Mouse (Mus musculus): Measurements from ENCODE around the gene Cyp2c54. TPM values are rescaled to one million over a fixed set of nuclear protein-coding genes. Genes with fewer than 3 reads are reported as not detected.
"Not testable (repeated sequence)": the region's sequence is repeated elsewhere in the genome, so short reads cannot be mapped to it uniquely, and the experiment has no call there.

Gene Cyp2c54
- total RNA-seq (2012; rRNA removed): not detected in 2 replicates

GRCm38 (mm10) chr19:40073701-40074100 is at the start of gene Cyp2c54:
Gene Cyp2c54, minus strand, starts transcription at chr19:40073827.
- Histone ChIP-seq H3K4me1 (ENCODE audit: control insufficient read depth in 2 of 2, insufficient read depth in 2 of 2, low read length in 2 of 2, poor library complexity in 1 of 2) (no peaks in the 10 kb centered on the region), H3K9me3 (ENCODE audit: control insufficient read depth, insufficient read depth, low read depth, low read length) (no peaks in the 10 kb centered on the region), H3K27ac (ENCODE audit: insufficient read depth, low read depth, low read length, poor library complexity, severe bottlenecking) (no peak within 1 kb of the TSS), H3K4me3 (ENCODE audit: insufficient read depth in 1 of 2, low read depth in 1 of 2, low read length in 2 of 2, poor library complexity in 1 of 2, severe bottlenecking in 1 of 2) (no peak within 1 kb of the TSS), H3K9ac (ENCODE audit: insufficient read depth, low read depth, low read length, poor library complexity, severe bottlenecking) (no peak within 1 kb of the TSS), H3K36me3 (ENCODE audit: control insufficient read depth, insufficient read depth, low read length, poor library complexity, severe bottlenecking) (no peaks in the 10 kb centered on the region)
- TF ChIP-seq ZNF384 (IDR thresholded peaks at IDR 0.05; ENCODE audit: low read depth, low read length) (no peak), CHD2 (IDR thresholded peaks at IDR 0.05; ENCODE audit: low read depth, low read length) (no peak), MAFK (IDR thresholded peaks at IDR 0.05; ENCODE audit: insufficient read depth, low read depth, low read length) (no peak), ZC3H11A (IDR thresholded peaks at IDR 0.05; ENCODE audit: borderline replicate concordance, low read depth, low read length) (no peak), HCFC1 (IDR thresholded peaks at IDR 0.05; ENCODE audit: borderline replicate concordance, insufficient read depth, low read length) (no peak)
- in situ Hi-C loops (cut with MboI; ENCODE audit: low sequenced_read_pairs in 2 of 2, unreplicated experiment in 2 of 2): no loop called here
- no peak for DNase-seq (ENCODE audit: low read depth, low spot score)

- H3K4me3 ChIP-seq (ENCODE audit: insufficient read depth in 1 of 2, low read depth in 1 of 2, low read length in 2 of 2, poor library complexity in 1 of 2, severe bottlenecking in 1 of 2); DNase-seq (ENCODE audit: low read depth, low spot score); in situ Hi-C loops (cut with MboI; ENCODE audit: low sequenced_read_pairs in 2 of 2, unreplicated experiment in 2 of 2); H3K9ac ChIP-seq (ENCODE audit: insufficient read depth, low read depth, low read length, poor library complexity, severe bottlenecking); H3K4me1 ChIP-seq (ENCODE audit: control insufficient read depth in 2 of 2, insufficient read depth in 2 of 2, low read length in 2 of 2, poor library complexity in 1 of 2); H3K27ac ChIP-seq (ENCODE audit: insufficient read depth, low read depth, low read length, poor library complexity, severe bottlenecking); H3K36me3 ChIP-seq (ENCODE audit: control insufficient read depth, insufficient read depth, low read length, poor library complexity, severe bottlenecking); H3K9me3 ChIP-seq (ENCODE audit: control insufficient read depth, insufficient read depth, low read depth, low read length): not testable (repeated sequence)
Measured at GRCm38 (mm10) chr19:40119624-40120023, 46.0 kb upstream of the Cyp2c54 start.

GRCm38 (mm10) chr19:40091111-40091510 is 17.5 kb upstream of the Cyp2c54 start:
- TF ChIP-seq ZC3H11A (IDR thresholded peaks at IDR 0.05; ENCODE audit: borderline replicate concordance, low read depth, low read length) (no peak), HCFC1 (IDR thresholded peaks at IDR 0.05; ENCODE audit: borderline replicate concordance, insufficient read depth, low read length) (no peak), CHD2 (IDR thresholded peaks at IDR 0.05; ENCODE audit: low read depth, low read length) (no peak), MAFK (IDR thresholded peaks at IDR 0.05; ENCODE audit: insufficient read depth, low read depth, low read length) (no peak), ZNF384 (IDR thresholded peaks at IDR 0.05; ENCODE audit: low read depth, low read length) (no peak)
- H3K36me3 ChIP-seq (ENCODE audit: control insufficient read depth, insufficient read depth, low read length, poor library complexity, severe bottlenecking): no peaks in the 10 kb centered on the region

GRCm38 (mm10) chr19:40089421-40089820 is 15.8 kb upstream of the Cyp2c54 start, which contains the start of gene Cyp2c50:
Gene Cyp2c50, plus strand, starts transcription at chr19:40089688.
- in situ Hi-C loops (cut with MboI; ENCODE audit: low sequenced_read_pairs in 2 of 2, unreplicated experiment in 2 of 2): not testable (repeated sequence)

More at GRCm38 (mm10) chr19:40091111-40091510, 17.5 kb upstream of the Cyp2c54 start:
- no peak overlapping the region for H3K9ac ChIP-seq (ENCODE audit: insufficient read depth, low read depth, low read length, poor library complexity, severe bottlenecking)
- H3K27ac ChIP-seq (ENCODE audit: insufficient read depth, low read depth, low read length, poor library complexity, severe bottlenecking): no peak overlapping the region
- no peak overlapping the region for H3K4me3 ChIP-seq (ENCODE audit: insufficient read depth in 1 of 2, low read depth in 1 of 2, low read length in 2 of 2, poor library complexity in 1 of 2, severe bottlenecking in 1 of 2)
- no peak for DNase-seq (ENCODE audit: low read depth, low spot score)
- in situ Hi-C loops (cut with MboI; ENCODE audit: low sequenced_read_pairs in 2 of 2, unreplicated experiment in 2 of 2): no loop called here
- no peaks in the 10 kb centered on the region for H3K9me3 ChIP-seq (ENCODE audit: control insufficient read depth, insufficient read depth, low read depth, low read length)
- H3K4me1 ChIP-seq (ENCODE audit: control insufficient read depth in 2 of 2, insufficient read depth in 2 of 2, low read length in 2 of 2, poor library complexity in 1 of 2): no peaks in the 10 kb centered on the region

GRCm38 (mm10) chr19:40088381-40088780 is 14.8 kb upstream of the Cyp2c54 start:
- Histone ChIP-seq H3K4me1 (ENCODE audit: control insufficient read depth in 2 of 2, insufficient read depth in 2 of 2, low read length in 2 of 2, poor library complexity in 1 of 2) (no peaks in the 10 kb centered on the region), H3K4me3 (ENCODE audit: insufficient read depth in 1 of 2, low read depth in 1 of 2, low read length in 2 of 2, poor library complexity in 1 of 2, severe bottlenecking in 1 of 2) (no peak overlapping the region), H3K27ac (ENCODE audit: insufficient read depth, low read depth, low read length, poor library complexity, severe bottlenecking) (no peak overlapping the region), H3K9ac (ENCODE audit: insufficient read depth, low read depth, low read length, poor library complexity, severe bottlenecking) (no peak overlapping the region), H3K36me3 (ENCODE audit: control insufficient read depth, insufficient read depth, low read length, poor library complexity, severe bottlenecking) (no peaks in the 10 kb centered on the region), H3K9me3 (ENCODE audit: control insufficient read depth, insufficient read depth, low read depth, low read length) (no peaks in the 10 kb centered on the region)
- in situ Hi-C loops (cut with MboI; ENCODE audit: low sequenced_read_pairs in 2 of 2, unreplicated experiment in 2 of 2): no loop called here
- TF ChIP-seq HCFC1 (IDR thresholded peaks at IDR 0.05; ENCODE audit: borderline replicate concordance, insufficient read depth, low read length): no peak
- TF ChIP-seq ZC3H11A (IDR thresholded peaks at IDR 0.05; ENCODE audit: borderline replicate concordance, low read depth, low read length): no peak
- no peak for TF ChIP-seq CHD2 (IDR thresholded peaks at IDR 0.05; ENCODE audit: low read depth, low read length)
- no peak for TF ChIP-seq ZNF384 (IDR thresholded peaks at IDR 0.05; ENCODE audit: low read depth, low read length)
- TF ChIP-seq MAFK (IDR thresholded peaks at IDR 0.05; ENCODE audit: insufficient read depth, low read depth, low read length): no peak
- no peak for DNase-seq (ENCODE audit: low read depth, low spot score)

More at GRCm38 (mm10) chr19:40089421-40089820, 15.8 kb upstream of the Cyp2c54 start, which contains the start of gene Cyp2c50:
- not testable (repeated sequence) for H3K9me3 ChIP-seq (ENCODE audit: control insufficient read depth, insufficient read depth, low read depth, low read length); H3K9ac ChIP-seq (ENCODE audit: insufficient read depth, low read depth, low read length, poor library complexity, severe bottlenecking); H3K4me3 ChIP-seq (ENCODE audit: insufficient read depth in 1 of 2, low read depth in 1 of 2, low read length in 2 of 2, poor library complexity in 1 of 2, severe bottlenecking in 1 of 2); H3K4me1 ChIP-seq (ENCODE audit: control insufficient read depth in 2 of 2, insufficient read depth in 2 of 2, low read length in 2 of 2, poor library complexity in 1 of 2); DNase-seq (ENCODE audit: low read depth, low spot score); H3K27ac ChIP-seq (ENCODE audit: insufficient read depth, low read depth, low read length, poor library complexity, severe bottlenecking); H3K36me3 ChIP-seq (ENCODE audit: control insufficient read depth, insufficient read depth, low read length, poor library complexity, severe bottlenecking)

GRCm38 (mm10) chr19:39992140-39992539 is 81.5 kb downstream of the Cyp2c54 start, which contains the start of gene Cyp2c37:
Gene Cyp2c37, plus strand, starts transcription at chr19:39992424.
- H3K36me3 ChIP-seq (ENCODE audit: control insufficient read depth, insufficient read depth, low read length, poor library complexity, severe bottlenecking); H3K9ac ChIP-seq (ENCODE audit: insufficient read depth, low read depth, low read length, poor library complexity, severe bottlenecking); in situ Hi-C loops (cut with MboI; ENCODE audit: low sequenced_read_pairs in 2 of 2, unreplicated experiment in 2 of 2); H3K9me3 ChIP-seq (ENCODE audit: control insufficient read depth, insufficient read depth, low read depth, low read length); H3K4me3 ChIP-seq (ENCODE audit: insufficient read depth in 1 of 2, low read depth in 1 of 2, low read length in 2 of 2, poor library complexity in 1 of 2, severe bottlenecking in 1 of 2); H3K27ac ChIP-seq (ENCODE audit: insufficient read depth, low read depth, low read length, poor library complexity, severe bottlenecking); H3K4me1 ChIP-seq (ENCODE audit: control insufficient read depth in 2 of 2, insufficient read depth in 2 of 2, low read length in 2 of 2, poor library complexity in 1 of 2); DNase-seq (ENCODE audit: low read depth, low spot score): not testable (repeated sequence)

Data from ES-E14 (cell line).